Comparison of ENCODE assay signal across 9 mouse cellular contexts in genomic region chr9:45371337-45371707, GRCm38 (mm10). TPM values are rescaled to one million over a fixed set of nuclear protein-coding genes. Genes with fewer than 3 reads are reported as not detected.
DNase-seq lines count a peak whose midpoint lies in the region; ATAC-seq and TF ChIP-seq lines count a peak whose summit lies in the region.
"Had no signal": no experiment of that assay in that cellular context is flagged by ENCODE, and none has a peak within 500 bp of the region (broad histone marks: within the 10 kb centered on the region; RNA-seq: fewer than 3 reads in every experiment).

No protein-coding gene starts in this region.

- H3K9ac ChIP-seq in heart, embryonic 11.5 days (ENCODE audit: low read depth, low read length): no peak overlapping the region
- H3K9ac ChIP-seq in ES-E14 (ENCODE audit: insufficient read depth, low read depth, low read length, poor library complexity, severe bottlenecking): peak overlapping the region; percentile 86; the same call in 1 of the 2 replicates
- peak overlapping the region; percentile 78 for H3K9ac ChIP-seq in forebrain, embryonic 16.5 days (replicated peaks; ENCODE audit: low read depth, low read length)
- H3K9ac ChIP-seq in midbrain, embryonic 11.5 days (ENCODE audit: low read length): peak overlapping the region; percentile 83

- no peak overlapping the region for H3K27ac ChIP-seq in heart, embryonic 11.5 days (ENCODE audit: low read depth, low read length)
- no peak overlapping the region for H3K27ac ChIP-seq in ES-E14 (ENCODE audit: insufficient read depth, low read depth, low read length, poor library complexity, severe bottlenecking)
- H3K27ac ChIP-seq in forebrain, embryonic 16.5 days (ENCODE audit: low read length): peak overlapping the region; percentile 74
- H3K27ac ChIP-seq in midbrain, embryonic 11.5 days (ENCODE audit: low read depth, low read length): no peak overlapping the region; the same call in 1 of the 2 replicates

- no peaks in the 10 kb centered on the region for H3K27me3 ChIP-seq in heart, embryonic 11.5 days (ENCODE audit: control insufficient read depth, insufficient read depth, low read length)
- H3K27me3 ChIP-seq in forebrain, embryonic 16.5 days (replicated peaks; ENCODE audit: control insufficient read depth, insufficient read depth, low read length): no peaks in the 10 kb centered on the region
- no peaks in the 10 kb centered on the region for H3K27me3 ChIP-seq in midbrain, embryonic 11.5 days (ENCODE audit: control insufficient read depth, insufficient read depth, low read length)

- WGBS in heart, embryonic 11.5 days (ENCODE audit: insufficient replicate concordance): 52% methylated on average over 2 of the region's 2 CpGs
- WGBS in forebrain, embryonic 16.5 days: 7% methylated on average over 2 of the region's 2 CpGs
- WGBS in midbrain, embryonic 11.5 days: 16% methylated on average over 2 of the region's 2 CpGs

- H3K9me3 ChIP-seq in heart, embryonic 11.5 days (replicated peaks; ENCODE audit: control insufficient read depth, low read length): no peaks in the 10 kb centered on the region
- no peaks in the 10 kb centered on the region for H3K9me3 ChIP-seq in ES-E14 (ENCODE audit: control insufficient read depth, insufficient read depth, low read depth, low read length)
- no peaks in the 10 kb centered on the region for H3K9me3 ChIP-seq in forebrain, embryonic 16.5 days (ENCODE audit: control insufficient read depth, low read length)
- no peaks in the 10 kb centered on the region for H3K9me3 ChIP-seq in midbrain, embryonic 11.5 days (ENCODE audit: control insufficient read depth, low read length)

- no peak for ATAC-seq in heart, embryonic 11.5 days (replicated peaks; ENCODE audit: insufficient number of reproducible peaks, low FRiP score, low TSS enrichment)
- peak; percentile 21 for ATAC-seq in forebrain, embryonic 16.5 days
- peak; percentile 41; the same call in 1 of the 2 replicates for ATAC-seq in midbrain, embryonic 11.5 days (ENCODE audit: low FRiP score)
- ATAC-seq in megakaryocyte progenitor cell, adult 5-6 weeks (replicated peaks; ENCODE audit: poor library complexity): no peak

- in situ Hi-C loops in ES-E14 (cut with MboI; ENCODE audit: low sequenced_read_pairs in 2 of 2, unreplicated experiment in 2 of 2): no loop called here

- no peaks in the 10 kb centered on the region for H3K36me3 ChIP-seq in heart, embryonic 11.5 days (ENCODE audit: control insufficient read depth, insufficient read depth, low read length)
- peaks cover 5% of the 10 kb centered on the region; the same call in 1 of the 2 replicates for H3K36me3 ChIP-seq in ES-E14 (ENCODE audit: control insufficient read depth, insufficient read depth, low read length, poor library complexity, severe bottlenecking)
- no peaks in the 10 kb centered on the region for H3K36me3 ChIP-seq in forebrain, embryonic 16.5 days (ENCODE audit: control insufficient read depth, insufficient read depth)
- no peaks in the 10 kb centered on the region for H3K36me3 ChIP-seq in midbrain, embryonic 11.5 days (ENCODE audit: control insufficient read depth, insufficient read depth, low read length)

- H3K4me1 ChIP-seq in heart, embryonic 11.5 days (ENCODE audit: control insufficient read depth, insufficient read depth, low read length): peaks cover 8% of the 10 kb centered on the region; the same call in 1 of the 2 replicates
- peaks cover 14 to 33% of the 10 kb centered on the region in 2 experiments; a peak in 3 of 4 replicates for H3K4me1 ChIP-seq in ES-E14 (ENCODE audit: control insufficient read depth in 2 of 2, insufficient read depth in 2 of 2, low read length in 2 of 2, poor library complexity in 1 of 2)
- peaks cover 35% of the 10 kb centered on the region for H3K4me1 ChIP-seq in forebrain, embryonic 16.5 days (replicated peaks; ENCODE audit: control insufficient read depth, insufficient read depth, low read length)
- peaks cover 15% of the 10 kb centered on the region for H3K4me1 ChIP-seq in midbrain, embryonic 11.5 days (ENCODE audit: control insufficient read depth, insufficient read depth, low read length)

- peak overlapping the region; percentile 53; the same call in 1 of the 2 replicates for H3K4me3 ChIP-seq in heart, embryonic 11.5 days (ENCODE audit: low read depth, low read length)
- H3K4me3 ChIP-seq in ES-E14 (ENCODE audit: insufficient read depth in 1 of 2, low read depth in 1 of 2, low read length in 2 of 2, poor library complexity in 1 of 2, severe bottlenecking in 1 of 2): peak overlapping the region; percentile 80 to 89
- H3K4me3 ChIP-seq in forebrain, embryonic 16.5 days (replicated peaks; ENCODE audit: low read length): peak overlapping the region; percentile 74
- H3K4me3 ChIP-seq in midbrain, embryonic 11.5 days (ENCODE audit: low read depth, low read length): peak overlapping the region; percentile 52

- no peak for DNase-seq in heart, adult 8-10 months (ENCODE audit: low spot score)
- no peak for DNase-seq in ES-E14 (ENCODE audit: low read depth, low spot score)
- peak; percentile 92 for DNase-seq in midbrain, embryonic 11.5 days (ENCODE audit: low spot score, missing footprints)
- DNase-seq in layer of hippocampus, postnatal 36 days: no peak
- DNase-seq in adrenal gland, postnatal 36 days: no peak

- peak overlapping the region; percentile 89 for H3K4me2 ChIP-seq in heart, embryonic 11.5 days
- peak overlapping the region; percentile 80 for H3K4me2 ChIP-seq in forebrain, embryonic 16.5 days (ENCODE audit: low read length)
- H3K4me2 ChIP-seq in midbrain, embryonic 11.5 days: peak overlapping the region; percentile 86

TF ChIP-seq in ES-E14, 5 proteins besides CTCF, POLR2A, EP300 and RAD21:
- 0 out of 2 replicates have a peak, but pooled peaks have one; percentile 28 for TF ChIP-seq CHD2 (IDR thresholded peaks at IDR 0.05; ENCODE audit: low read depth, low read length)
- no peak for TF ChIP-seq MAFK (IDR thresholded peaks at IDR 0.05; ENCODE audit: insufficient read depth, low read depth, low read length)

RNA-seq across cellular contexts. Expression of gene Fxyd6, which starts 1.3 kb away (rescaled TPM):
- 26.7 and 27.7 TPM in 2 replicates for polyA plus RNA-seq in heart, embryonic 11.5 days (2014; fragmentation: Nextera tagmentation; extraction: Ambion mirVana)
- total RNA-seq in heart, adult 8-10 months (2022): 10 to 100 TPM; 14.4 to 22.4 (median 18.8) TPM
- total RNA-seq in ES-E14 (2012; rRNA removed): 98.9 and 211 TPM in 2 replicates
- polyA plus RNA-seq in forebrain, embryonic 16.5 days (2015; fragmentation: Nextera tagmentation; extraction: Ambion mirVana): 481 and 559 TPM in 2 replicates
- 123 and 129 TPM in 2 replicates for polyA plus RNA-seq in midbrain, embryonic 11.5 days (2014; fragmentation: Nextera tagmentation; extraction: Ambion mirVana)
- 10 to 100 TPM; 79.6 to 85.8 TPM for total RNA-seq in layer of hippocampus, postnatal 36 days (2021)
- total RNA-seq in megakaryocyte progenitor cell, adult 5-6 weeks (2015): not detected in 2 replicates
- 0.07 TPM in 1 of 2 replicates, not detected in the other for total RNA-seq in megakaryocyte progenitor cell, adult 5-6 weeks (2017)
- 100 to 1,000 TPM; 222 to 224 TPM for total RNA-seq in adrenal gland, postnatal 36 days (2021)

RNA-seq across cellular contexts. Expression of gene Fxyd2, which starts 28.1 kb away (rescaled TPM):
- 1.0 and 1.6 TPM in 2 replicates for polyA plus RNA-seq in heart, embryonic 11.5 days (2014; fragmentation: Nextera tagmentation; extraction: Ambion mirVana)
- 1 to 10 TPM; 1.7 to 5.8 (median 3.9) TPM for total RNA-seq in heart, adult 8-10 months (2022)
- 2.2 and 2.5 TPM in 2 replicates for total RNA-seq in ES-E14 (2012; rRNA removed)
- 6.6 and 8.7 TPM in 2 replicates for polyA plus RNA-seq in forebrain, embryonic 16.5 days (2015; fragmentation: Nextera tagmentation; extraction: Ambion mirVana)
- polyA plus RNA-seq in midbrain, embryonic 11.5 days (2014; fragmentation: Nextera tagmentation; extraction: Ambion mirVana): 1.00 and 1.5 TPM in 2 replicates
- total RNA-seq in layer of hippocampus, postnatal 36 days (2021): 1 to 10 TPM; 6.8 to 7.9 TPM
- total RNA-seq in megakaryocyte progenitor cell, adult 5-6 weeks (2015): 0.78 and 0.79 TPM in 2 replicates
- 2.9 TPM in 1 of 2 replicates, not detected in the other for total RNA-seq in megakaryocyte progenitor cell, adult 5-6 weeks (2017)
- total RNA-seq in adrenal gland, postnatal 36 days (2021): 1 to 10 TPM; 2.4 to 4.8 TPM

RNA-seq across cellular contexts. Expression of gene Tmprss13, which starts 52.4 kb away (rescaled TPM):
- 0.15 and 0.31 TPM in 2 replicates for polyA plus RNA-seq in heart, embryonic 11.5 days (2014; fragmentation: Nextera tagmentation; extraction: Ambion mirVana)
- total RNA-seq in heart, adult 8-10 months (2022): 1 to 10 TPM; 5.9 to 9.3 (median 7.7) TPM
- total RNA-seq in ES-E14 (2012; rRNA removed): 0.22 and 0.90 TPM in 2 replicates
- polyA plus RNA-seq in forebrain, embryonic 16.5 days (2015; fragmentation: Nextera tagmentation; extraction: Ambion mirVana): 0.10 TPM in 1 of 2 replicates, not detected in the other
- polyA plus RNA-seq in midbrain, embryonic 11.5 days (2014; fragmentation: Nextera tagmentation; extraction: Ambion mirVana): not detected in 2 replicates
- not detected for total RNA-seq in layer of hippocampus, postnatal 36 days (2021)
- not detected in 2 replicates for total RNA-seq in megakaryocyte progenitor cell, adult 5-6 weeks (2015)
- not detected in 2 replicates for total RNA-seq in megakaryocyte progenitor cell, adult 5-6 weeks (2017)
- total RNA-seq in adrenal gland, postnatal 36 days (2021): under 1 TPM; 0.20 to 0.23 TPM
- polyA plus RNA-seq: large intestine, adult 2 months had no signal

RNA-seq across cellular contexts. Expression of gene Dscaml1, which starts 55.1 kb away (rescaled TPM):
- polyA plus RNA-seq in heart, embryonic 11.5 days (2014; fragmentation: Nextera tagmentation; extraction: Ambion mirVana): 0.23 TPM in 1 of 2 replicates, not detected in the other
- total RNA-seq in heart, adult 8-10 months (2022): not detected
- 1.3 and 6.7 TPM in 2 replicates for total RNA-seq in ES-E14 (2012; rRNA removed)
- polyA plus RNA-seq in forebrain, embryonic 16.5 days (2015; fragmentation: Nextera tagmentation; extraction: Ambion mirVana): 27.9 and 28.0 TPM in 2 replicates
- polyA plus RNA-seq in midbrain, embryonic 11.5 days (2014; fragmentation: Nextera tagmentation; extraction: Ambion mirVana): 0.74 and 0.86 TPM in 2 replicates
- total RNA-seq in layer of hippocampus, postnatal 36 days (2021): 10 to 100 TPM; 88.0 to 91.7 TPM
- total RNA-seq in megakaryocyte progenitor cell, adult 5-6 weeks (2015): not detected in 2 replicates
- total RNA-seq in megakaryocyte progenitor cell, adult 5-6 weeks (2017): not detected in 2 replicates
- total RNA-seq in adrenal gland, postnatal 36 days (2021): 1 to 10 TPM in 1 of 2 experiments, under 1 TPM in 1; 0.50 to 1.4 TPM

Comparison
In these comparisons a context has a peak if more than half of its experiments do, and no peak if none do; other contexts are left out.
1. ATAC-seq: peak in forebrain, embryonic 16.5 days (single experiment) and midbrain, embryonic 11.5 days (single experiment); none in heart, embryonic 11.5 days (single experiment) and megakaryocyte progenitor cell, adult 5-6 weeks (single experiment).
2. RNA of gene Fxyd6, which starts 1.3 kb away (total RNA-seq): 222 to 224 TPM in adrenal gland, postnatal 36 days, 98.9 to 211 TPM in ES-E14, 79.6 to 85.8 TPM in layer of hippocampus, postnatal 36 days and 14.4 to 22.4 TPM in heart, adult 8-10 months; 0.07 TPM in megakaryocyte progenitor cell, adult 5-6 weeks; every median in the first group is over 10 times any median in the second.
3. Peak in every context shown above with its lines, with median percentiles within 50 percentile points of each other: H3K4me2 ChIP-seq and H3K4me3 ChIP-seq.